Mouse (Mus musculus) brain, embryonic 14.5 days (tissue): ENCODE results near the gene Nckipsd.

ENCODE experiments used
- CTCF ChIP-seq: fragments of 200-500 bp; IDR thresholded peaks from 2 replicates; pipeline ENCODE4 v1.5.1; 2012; ENCODE audit warnings: inconsistent platforms, mild to moderate bottlenecking, moderate library complexity, borderline replicate concordance; ENCODE audit not compliant: insufficient read depth, insufficient read length; ENCODE audit errors: extremely low read depth
- POLR2A ChIP-seq: fragments of 200-500 bp; IDR thresholded peaks from 2 replicates; pipeline ENCODE4 v1.6.1; 2012; ENCODE audit warnings: mild to moderate bottlenecking, inconsistent platforms, borderline replicate concordance; ENCODE audit not compliant: poor library complexity, insufficient read depth, insufficient read length, severe bottlenecking; ENCODE audit errors: extremely low read depth

- no peak for TF ChIP-seq POLR2A
- no peak for TF ChIP-seq CTCF
These were observed 43.2 kb upstream of the Nckipsd start for GRCm38 (mm10) chr9:108764971-108765370.
